Mouse (Mus musculus) Muller cell, postnatal 12 days (primary cell): ENCODE measurements around the gene Parm1.

Experiments used
- DNase-seq: peaks from one replicate; pipeline ENCODE4 v3.0.0-alpha.2; 2015; ENCODE audit errors: inconsistent ontology term

Parm1 gene

GRCm38 (mm10) chr5:91653061-91653915 lies 135.9 kb downstream of the Parm1 start:
- peak; percentile 45 for DNase-seq

GRCm38 (mm10) chr5:91654331-91655048 lies 137.1 kb downstream of the Parm1 start:
- DNase-seq = no peak

GRCm38 (mm10) chr5:91655263-91655662 lies 137.8 kb downstream of the Parm1 start:
- DNase-seq = no peak

GRCm38 (mm10) chr5:91662715-91663114 lies 145.3 kb downstream of the Parm1 start:
- no peak for DNase-seq

GRCm38 (mm10) chr5:91667127-91667526 lies 149.7 kb downstream of the Parm1 start:
- DNase-seq = peak; percentile 9

GRCm38 (mm10) chr5:91669235-91669634 lies 151.8 kb downstream of the Parm1 start:
- DNase-seq = peak; percentile 93
